Mouse (Mus musculus): ENCODE results near the gene Ltbp4. TPM values are rescaled to one million over a fixed set of nuclear protein-coding genes. Genes with fewer than 3 reads are reported as not detected.

Gene Ltbp4
- polyA plus RNA-seq (2014; fragmentation: Illumina TruSeq; extraction: RNeasy Lipid Tissue Mini Kit (QIAGEN cat#74804); ENCODE audit: low read depth, low replicate concordance) = 0.74 TPM

GRCm38 (mm10) chr7:27337175-27337853, at the start of gene Ltbp4:
Gene Ltbp4 (minus strand): TSS chr7:27337692.

DNA sequence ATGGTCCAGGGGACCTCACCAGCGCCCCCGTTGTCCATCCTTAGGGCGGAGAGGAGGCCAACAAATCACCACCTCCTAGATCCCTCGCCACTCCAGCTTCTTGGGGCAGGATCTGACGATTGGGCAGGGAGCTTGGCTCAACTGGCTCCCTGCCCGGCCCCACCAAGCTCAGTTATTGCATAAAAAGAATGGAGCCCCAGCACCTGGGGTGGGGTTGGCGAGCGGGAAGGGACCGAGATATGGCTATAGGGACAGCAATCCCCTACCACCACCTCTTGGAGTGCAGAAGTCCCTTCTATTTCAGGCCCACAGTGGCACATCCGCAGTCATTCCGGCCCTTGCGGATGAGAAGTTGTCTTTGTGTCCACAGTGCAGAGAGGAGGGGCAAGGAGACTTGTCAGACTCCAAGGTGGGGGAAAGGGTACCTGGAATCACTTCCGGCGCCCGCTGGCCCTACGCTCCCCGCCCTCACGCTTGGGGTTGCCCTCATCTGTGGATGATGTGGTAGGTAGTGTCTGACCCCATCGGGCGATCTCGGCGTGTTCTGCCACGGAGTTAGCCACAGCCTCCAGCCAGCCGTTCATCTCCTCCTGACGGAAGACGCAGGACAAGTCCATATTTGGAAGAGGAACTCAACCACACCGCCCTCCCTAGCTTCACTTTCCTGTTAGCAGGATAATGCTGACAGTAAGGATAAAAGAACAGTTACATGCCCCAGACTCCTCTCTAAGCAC, 19.5 kb upstream of the Ltbp4 start, which contains the start of gene Gm20479:
Gene Gm20479, minus strand, starts transcription at position 559 of the 734 bp plus-strand sequence.

GRCm38 (mm10) chr7:27355745-27356240, 18.3 kb upstream of the Ltbp4 start, which contains the start of gene Shkbp1:
Gene Shkbp1 (minus strand): TSS chr7:27356019.

DNA sequence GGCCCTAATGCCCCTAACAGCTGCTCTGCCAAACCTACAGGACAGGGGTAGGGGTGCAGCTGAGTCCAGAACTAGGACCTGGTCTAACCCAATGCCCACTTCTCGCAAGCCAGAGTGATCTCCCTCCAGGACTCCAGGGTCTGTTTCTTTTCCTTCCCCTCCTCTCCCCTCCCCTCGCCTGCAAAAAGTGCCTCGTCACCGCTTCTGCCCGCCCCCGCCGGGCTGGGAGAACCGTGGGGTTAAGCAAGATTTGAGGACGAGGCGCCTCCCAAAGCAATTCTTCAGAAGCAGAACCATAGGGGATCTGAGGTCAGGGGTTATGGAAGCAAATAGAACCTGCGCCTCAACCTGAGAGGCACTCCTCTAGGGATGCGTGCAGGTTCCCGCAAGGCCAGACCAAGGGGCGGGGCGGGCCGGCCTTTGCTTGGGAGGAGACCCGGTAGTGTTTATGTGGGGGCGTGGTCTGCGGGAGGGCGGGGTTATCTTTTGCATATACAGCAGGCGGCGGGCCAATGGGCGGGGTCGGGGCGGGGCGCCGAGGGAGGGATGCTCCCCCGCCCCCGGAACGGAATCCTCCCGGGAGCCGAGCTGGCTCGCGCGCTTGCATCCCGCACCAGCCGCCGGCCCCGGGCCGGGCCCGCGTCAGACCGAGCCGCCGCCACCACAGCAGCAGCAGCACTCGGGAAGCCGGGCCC, 79.1 kb downstream of the Ltbp4 start, which contains the start of gene Numbl:
Gene Numbl, plus strand, starts transcription at position 229 of the 695 bp plus-strand sequence.

Other genes starting within 250 kb of the Ltbp4 start
- gene Cyp2f2, start 217.8 kb downstream of the Ltbp4 start, polyA plus RNA-seq (2014; fragmentation: Illumina TruSeq; extraction: RNeasy Lipid Tissue Mini Kit (QIAGEN cat#74804); ENCODE audit: low read depth, low replicate concordance) = 346 TPM
- not detected for gene Cyp2t4, start 184.0 kb downstream of the Ltbp4 start, polyA plus RNA-seq (2014; fragmentation: Illumina TruSeq; extraction: RNeasy Lipid Tissue Mini Kit (QIAGEN cat#74804); ENCODE audit: low read depth, low replicate concordance)
- 5.2 TPM for gene Egln2, start 170.9 kb downstream of the Ltbp4 start, polyA plus RNA-seq (2014; fragmentation: Illumina TruSeq; extraction: RNeasy Lipid Tissue Mini Kit (QIAGEN cat#74804); ENCODE audit: low read depth, low replicate concordance)
- gene Rab4b, start 158.8 kb downstream of the Ltbp4 start, polyA plus RNA-seq (2014; fragmentation: Illumina TruSeq; extraction: RNeasy Lipid Tissue Mini Kit (QIAGEN cat#74804); ENCODE audit: low read depth, low replicate concordance) = 2.2 TPM
- gene Gm21983, start 156.6 kb downstream of the Ltbp4 start, polyA plus RNA-seq (2014; fragmentation: Illumina TruSeq; extraction: RNeasy Lipid Tissue Mini Kit (QIAGEN cat#74804); ENCODE audit: low read depth, low replicate concordance) = not detected
- gene Mia, start 156.5 kb downstream of the Ltbp4 start, polyA plus RNA-seq (2014; fragmentation: Illumina TruSeq; extraction: RNeasy Lipid Tissue Mini Kit (QIAGEN cat#74804); ENCODE audit: low read depth, low replicate concordance) = not detected
- gene BC024978, start 141.9 kb downstream of the Ltbp4 start, polyA plus RNA-seq (2014; fragmentation: Illumina TruSeq; extraction: RNeasy Lipid Tissue Mini Kit (QIAGEN cat#74804); ENCODE audit: low read depth, low replicate concordance) = 6.4 TPM
- 5.7 TPM for gene Snrpa, start 141.4 kb downstream of the Ltbp4 start, polyA plus RNA-seq (2014; fragmentation: Illumina TruSeq; extraction: RNeasy Lipid Tissue Mini Kit (QIAGEN cat#74804); ENCODE audit: low read depth, low replicate concordance)
- gene Itpkc, start 109.0 kb downstream of the Ltbp4 start, polyA plus RNA-seq (2014; fragmentation: Illumina TruSeq; extraction: RNeasy Lipid Tissue Mini Kit (QIAGEN cat#74804); ENCODE audit: low read depth, low replicate concordance) = 0.87 TPM
- gene Coq8b, start 104.7 kb downstream of the Ltbp4 start, polyA plus RNA-seq (2014; fragmentation: Illumina TruSeq; extraction: RNeasy Lipid Tissue Mini Kit (QIAGEN cat#74804); ENCODE audit: low read depth, low replicate concordance) = 2.7 TPM
- gene Numbl, start 79.3 kb downstream of the Ltbp4 start, polyA plus RNA-seq (2014; fragmentation: Illumina TruSeq; extraction: RNeasy Lipid Tissue Mini Kit (QIAGEN cat#74804); ENCODE audit: low read depth, low replicate concordance) = not detected
- gene Shkbp1, start 18.3 kb upstream of the Ltbp4 start, polyA plus RNA-seq (2014; fragmentation: Illumina TruSeq; extraction: RNeasy Lipid Tissue Mini Kit (QIAGEN cat#74804); ENCODE audit: low read depth, low replicate concordance) = 0.66 TPM
- not detected for gene Gm20479, start 19.7 kb upstream of the Ltbp4 start, polyA plus RNA-seq (2014; fragmentation: Illumina TruSeq; extraction: RNeasy Lipid Tissue Mini Kit (QIAGEN cat#74804); ENCODE audit: low read depth, low replicate concordance)
- not detected for gene Sptbn4, start 110.0 kb upstream of the Ltbp4 start, polyA plus RNA-seq (2014; fragmentation: Illumina TruSeq; extraction: RNeasy Lipid Tissue Mini Kit (QIAGEN cat#74804); ENCODE audit: low read depth, low replicate concordance)
- gene Blvrb, start 110.3 kb upstream of the Ltbp4 start, polyA plus RNA-seq (2014; fragmentation: Illumina TruSeq; extraction: RNeasy Lipid Tissue Mini Kit (QIAGEN cat#74804); ENCODE audit: low read depth, low replicate concordance) = 6.6 TPM
- gene Sertad3, start 136.1 kb upstream of the Ltbp4 start, polyA plus RNA-seq (2014; fragmentation: Illumina TruSeq; extraction: RNeasy Lipid Tissue Mini Kit (QIAGEN cat#74804); ENCODE audit: low read depth, low replicate concordance) = 1.2 TPM
- 0.56 TPM for gene Sertad1, start 149.2 kb upstream of the Ltbp4 start, polyA plus RNA-seq (2014; fragmentation: Illumina TruSeq; extraction: RNeasy Lipid Tissue Mini Kit (QIAGEN cat#74804); ENCODE audit: low read depth, low replicate concordance)
- gene Prx, start 161.6 kb upstream of the Ltbp4 start, polyA plus RNA-seq (2014; fragmentation: Illumina TruSeq; extraction: RNeasy Lipid Tissue Mini Kit (QIAGEN cat#74804); ENCODE audit: low read depth, low replicate concordance) = not detected
- gene Hipk4, start 185.6 kb upstream of the Ltbp4 start, polyA plus RNA-seq (2014; fragmentation: Illumina TruSeq; extraction: RNeasy Lipid Tissue Mini Kit (QIAGEN cat#74804); ENCODE audit: low read depth, low replicate concordance) = not detected
- gene Pld3, start 215.5 kb upstream of the Ltbp4 start, polyA plus RNA-seq (2014; fragmentation: Illumina TruSeq; extraction: RNeasy Lipid Tissue Mini Kit (QIAGEN cat#74804); ENCODE audit: low read depth, low replicate concordance) = 0.58 TPM
- gene 2310022A10Rik, start 215.5 kb upstream of the Ltbp4 start, polyA plus RNA-seq (2014; fragmentation: Illumina TruSeq; extraction: RNeasy Lipid Tissue Mini Kit (QIAGEN cat#74804); ENCODE audit: low read depth, low replicate concordance) = 2.3 TPM

Data from liver, adult 10 weeks (tissue).